Mouse (Mus musculus) limb, embryonic 15.5 days (tissue): ENCODE measurements around the gene Car5a. TPM values are rescaled to one million over a fixed set of nuclear protein-coding genes. Genes with fewer than 3 reads are reported as not detected.

Experiments used
- ATAC-seq: fragments of 200-750 bp; cut with Nextera tagmentation; 2 replicates; pipeline ENCODE4 v1.8.0; 2017; ENCODE audit warnings: low read depth, moderate TSS enrichment; ENCODE audit not compliant: insufficient number of reproducible peaks, low FRiP score, low TSS enrichment
- H3K27ac ChIP-seq: fragments of 300-500 bp; sonication (generic); 2 replicates; pipeline ENCODE4 v1.5.1; 2015; ENCODE audit warnings: moderate library complexity, mild to moderate bottlenecking, inconsistent platforms
- H3K27me3 ChIP-seq: fragments of 300-500 bp; sonication (generic); 2 replicates; pipeline ENCODE4 v1.6.1; 2015; ENCODE audit warnings: inconsistent platforms
- H3K36me3 ChIP-seq: fragments of 300-500 bp; sonication (generic); 2 replicates; pipeline ENCODE4 v1.6.1; 2015; ENCODE audit warnings: inconsistent platforms
- H3K4me1 ChIP-seq: fragments of 300-500 bp; sonication (generic); 2 replicates; pipeline ENCODE4 v1.6.1; 2015; ENCODE audit warnings: inconsistent platforms
- H3K4me2 ChIP-seq: fragments of 300-500 bp; sonication (generic); 2 replicates; pipeline ENCODE4 v1.6.1; 2015; ENCODE audit warnings: mild to moderate bottlenecking, inconsistent platforms
- H3K4me3 ChIP-seq: fragments of 300-500 bp; sonication (generic); 2 replicates; pipeline ENCODE4 v1.5.1; 2015; ENCODE audit warnings: mild to moderate bottlenecking, inconsistent platforms
- H3K9ac ChIP-seq: fragments of 300-500 bp; sonication (generic); 2 replicates; pipeline ENCODE4 v1.6.1; 2015; ENCODE audit warnings: inconsistent platforms
- H3K9me3 ChIP-seq: fragments of 300-500 bp; sonication (generic); 2 replicates; pipeline ENCODE4 v1.6.1; 2016; ENCODE audit warnings: inconsistent platforms
- WGBS: fragments of 180-500 bp; shearing (Covaris S2); methylation state at CpG from one replicate; pipeline ENCODE4 v1.1.7; 2015; 5-methylcytosine and 5-hydroxymethylcytosine counted together
- polyA plus RNA-seq: library from polyadenylated mRNA; unstranded; fragments of >200 nt; fragmentation: Nextera tagmentation; extraction: Ambion mirVana; gene quantifications from 2 replicates; pipeline ENCODE4 v1.2.1, GENCODE M21; 2015

The Car5a gene
- polyA plus RNA-seq, 1 experiment from 2014 or later, result not detected

DNA sequence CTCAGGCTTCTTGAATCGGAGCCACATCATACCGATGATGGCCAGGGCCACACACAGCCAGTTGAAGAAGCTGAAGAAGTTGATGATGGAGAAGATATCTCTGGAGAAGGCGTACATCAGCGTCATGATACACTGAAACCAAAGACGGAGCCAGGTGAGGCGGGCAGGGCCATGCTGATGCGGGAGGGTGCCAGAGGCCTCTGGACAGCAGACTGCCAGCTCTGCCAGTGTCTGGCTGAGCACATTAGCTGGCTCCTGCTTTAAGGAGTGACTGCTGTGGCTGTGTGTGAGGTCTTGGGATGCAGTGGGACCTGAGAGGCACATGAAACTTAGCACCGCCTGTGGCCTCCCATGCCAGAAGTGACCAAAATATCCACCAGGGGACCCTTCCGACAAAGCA lies 59.7 kb downstream of the Car5a start:
- H3K4me2 ChIP-seq, result no peak overlapping the region
- no peak for ATAC-seq
- H3K27me3 ChIP-seq, result no peaks in the 10 kb centered on the region
- no peak overlapping the region for H3K9ac ChIP-seq
- no peaks in the 10 kb centered on the region for H3K4me1 ChIP-seq
- peaks cover 62% of the 10 kb centered on the region for H3K36me3 ChIP-seq
- no peak overlapping the region for H3K27ac ChIP-seq
- H3K4me3 ChIP-seq, result no peak overlapping the region
- 89% methylated on average over 9 of the region's 9 CpGs for WGBS
- H3K9me3 ChIP-seq, result no peaks in the 10 kb centered on the region

DNA sequence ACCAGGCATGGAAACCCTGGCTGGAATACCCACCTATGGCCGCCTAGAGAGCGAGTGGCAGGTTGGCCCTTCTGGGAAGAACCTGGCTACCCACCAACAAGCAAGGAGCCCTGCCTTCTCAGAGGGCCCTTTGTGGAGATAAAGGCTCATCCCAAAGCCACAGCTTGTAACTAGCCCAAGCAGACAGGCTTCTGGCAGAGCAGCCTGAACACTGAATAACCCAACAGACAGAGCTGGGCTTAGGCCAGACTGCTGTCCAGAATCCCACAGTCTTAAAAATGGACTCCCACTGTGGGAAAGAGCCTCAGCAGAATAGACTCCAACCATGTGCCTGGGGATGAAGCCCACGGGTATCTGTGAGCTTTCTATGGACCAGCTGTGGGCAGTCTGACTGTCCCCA lies 60.5 kb downstream of the Car5a start:
- Histone ChIP-seq H3K4me3 (no peak overlapping the region), H3K4me1 (no peaks in the 10 kb centered on the region), H3K27me3 (no peaks in the 10 kb centered on the region), H3K27ac (no peak overlapping the region), H3K36me3 (peaks cover 59% of the 10 kb centered on the region), H3K9me3 (no peaks in the 10 kb centered on the region), H3K4me2 (no peak overlapping the region), H3K9ac (no peak overlapping the region)
- WGBS, result 88% methylated on average over 3 of the region's 3 CpGs
- no peak for ATAC-seq

DNA sequence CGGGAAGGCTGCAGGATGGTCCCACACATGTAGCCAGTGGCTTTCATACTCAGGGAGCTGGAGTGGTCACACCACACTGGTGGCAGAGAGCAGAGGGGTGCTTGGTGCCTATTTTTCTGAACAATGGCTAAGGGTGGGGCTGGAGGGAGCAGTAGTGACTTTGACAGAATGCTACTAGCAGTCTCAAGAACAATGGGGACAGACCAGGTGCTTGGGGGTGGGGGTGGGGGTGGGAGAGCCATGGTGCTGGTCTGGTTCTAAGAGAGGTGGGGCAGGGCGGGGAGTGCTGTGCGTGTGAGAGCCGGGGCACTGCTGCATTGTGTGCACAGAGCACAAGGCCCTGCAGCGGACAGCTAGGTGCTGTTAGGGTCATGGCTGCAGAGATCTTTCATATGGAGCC lies 62.8 kb downstream of the Car5a start:
- Histone ChIP-seq H3K9ac (no peak overlapping the region), H3K27ac (no peak overlapping the region), H3K27me3 (no peaks in the 10 kb centered on the region), H3K36me3 (peaks cover 46% of the 10 kb centered on the region), H3K4me2 (no peak overlapping the region), H3K4me3 (no peak overlapping the region), H3K9me3 (no peaks in the 10 kb centered on the region), H3K4me1 (0 out of 2 replicates have a peak, but pooled peaks cover 3% of the 10 kb centered on the region)
- no peak for ATAC-seq
- 80% methylated on average over 5 of the region's 5 CpGs for WGBS

DNA sequence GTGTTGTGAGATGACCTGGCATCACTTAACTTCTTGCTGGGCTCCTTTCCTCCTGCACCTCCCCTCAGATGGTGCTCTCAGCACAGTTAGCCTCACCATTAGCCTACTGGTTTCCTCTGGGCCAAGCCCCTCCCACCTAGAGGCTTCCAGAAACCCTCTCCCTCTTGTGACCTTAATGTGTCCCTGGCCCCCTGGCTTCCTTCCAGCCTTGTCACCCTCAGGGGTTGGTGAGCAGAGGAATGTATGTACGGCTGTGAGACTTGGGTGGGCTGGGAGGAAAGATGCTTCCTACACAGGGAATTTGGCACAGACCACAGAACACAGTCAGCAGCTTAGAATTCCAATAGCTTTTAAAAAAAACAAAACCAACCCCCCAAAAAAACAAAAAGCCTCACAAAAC lies 63.9 kb downstream of the Car5a start:
- Histone ChIP-seq H3K9me3 (no peaks in the 10 kb centered on the region), H3K4me2 (no peak overlapping the region), H3K27ac (no peak overlapping the region), H3K4me3 (no peak overlapping the region), H3K36me3 (peaks cover 38% of the 10 kb centered on the region), H3K4me1 (0 out of 2 replicates have a peak, but pooled peaks cover 3% of the 10 kb centered on the region), H3K27me3 (no peaks in the 10 kb centered on the region), H3K9ac (no peak overlapping the region)
- 35% methylated on average over 1 of the region's 1 CpGs for WGBS
- no peak for ATAC-seq

DNA sequence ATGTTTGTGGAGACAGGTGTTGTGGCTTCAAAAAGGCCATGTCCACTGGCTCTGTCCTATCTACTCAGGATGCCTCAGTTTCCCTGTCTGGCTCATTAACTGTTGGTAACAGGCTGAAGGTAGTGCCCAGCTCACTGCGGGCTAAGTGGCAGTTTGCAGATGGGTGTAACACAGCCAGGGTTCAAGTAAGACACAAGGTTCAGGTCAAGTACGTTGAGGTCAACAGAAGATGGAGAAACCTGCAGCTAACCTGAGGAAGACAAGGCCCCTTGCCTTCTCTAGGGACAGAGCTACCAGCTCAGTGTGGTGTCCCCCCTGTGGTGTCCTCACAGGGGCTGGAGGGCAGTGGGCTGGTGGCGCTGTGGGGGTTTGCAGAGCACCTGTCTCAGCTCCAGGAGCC lies 65.0 kb downstream of the Car5a start:
- no peaks in the 10 kb centered on the region for H3K27me3 ChIP-seq
- 84% methylated on average over 3 of the region's 3 CpGs for WGBS
- peaks cover 27% of the 10 kb centered on the region for H3K36me3 ChIP-seq
- H3K27ac ChIP-seq, result no peak overlapping the region
- H3K9ac ChIP-seq, result no peak overlapping the region
- peaks cover 14% of the 10 kb centered on the region for H3K4me1 ChIP-seq
- no peak for ATAC-seq
- no peaks in the 10 kb centered on the region for H3K9me3 ChIP-seq
- H3K4me2 ChIP-seq, result no peak overlapping the region
- no peak overlapping the region for H3K4me3 ChIP-seq

DNA sequence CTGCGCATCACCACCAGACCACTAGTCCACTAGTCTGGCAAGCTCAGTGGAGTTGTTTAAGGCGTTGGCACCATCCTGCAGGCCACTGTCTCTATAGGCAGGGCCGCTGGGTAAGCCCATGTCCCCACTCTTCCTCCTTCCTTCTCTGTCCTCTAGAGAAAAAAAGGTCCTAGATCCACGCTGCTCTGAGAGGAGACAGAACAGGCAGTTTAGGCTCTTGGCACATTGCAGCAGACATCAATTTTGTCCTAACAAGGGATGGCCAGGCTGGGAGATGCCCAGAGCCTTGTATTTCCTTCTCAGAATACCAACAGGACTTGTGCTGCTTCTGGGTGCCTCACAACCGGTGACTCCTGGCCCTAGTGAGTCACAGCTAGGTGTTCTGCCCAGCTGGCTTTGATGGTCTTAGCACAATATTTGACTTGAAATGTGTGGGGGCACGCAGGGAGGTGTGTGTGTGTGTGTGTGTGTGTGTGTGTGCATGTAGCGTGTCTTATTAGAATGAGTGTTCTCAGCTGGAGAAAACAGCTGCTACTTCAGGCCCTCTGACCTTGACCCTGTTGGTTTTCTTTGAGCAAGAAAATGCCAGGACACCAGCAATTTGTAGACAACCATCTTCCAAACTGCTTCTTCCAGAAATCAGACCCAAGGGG lies 66.8 kb downstream of the Car5a start:
- Histone ChIP-seq H3K9ac (no peak overlapping the region), H3K27me3 (no peaks in the 10 kb centered on the region), H3K36me3 (peaks cover 9% of the 10 kb centered on the region), H3K4me3 (no peak overlapping the region), H3K9me3 (no peaks in the 10 kb centered on the region), H3K27ac (no peak overlapping the region), H3K4me2 (no peak overlapping the region), H3K4me1 (peaks cover 29% of the 10 kb centered on the region)
- WGBS, result 87% methylated on average over 7 of the region's 7 CpGs
- no peak for ATAC-seq

DNA sequence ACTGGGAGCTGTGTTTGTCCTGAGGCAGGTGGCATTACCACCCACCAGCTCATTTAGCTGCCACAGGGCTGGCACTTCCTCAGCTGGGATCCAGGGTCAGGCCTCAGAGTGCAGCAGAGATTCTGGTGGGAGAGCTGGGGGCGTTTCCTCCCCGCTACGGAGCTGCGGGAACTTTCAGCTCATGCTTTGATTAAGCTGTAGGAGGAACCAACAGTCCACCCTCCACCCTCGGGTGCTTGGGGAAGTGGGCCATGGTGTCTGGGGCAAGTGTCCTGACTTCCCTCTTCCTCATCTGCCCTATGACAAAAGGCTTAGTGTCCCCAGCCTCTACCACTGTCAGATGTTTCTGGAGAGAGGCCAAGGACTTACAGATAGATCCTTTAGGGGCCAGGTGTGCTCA lies 67.5 kb downstream of the Car5a start:
- H3K4me2 ChIP-seq, result no peak overlapping the region
- H3K4me3 ChIP-seq, result no peak overlapping the region
- no peak overlapping the region for H3K27ac ChIP-seq
- no peak overlapping the region for H3K9ac ChIP-seq
- 63% methylated on average over 5 of the region's 5 CpGs for WGBS
- H3K27me3 ChIP-seq, result no peaks in the 10 kb centered on the region
- no peaks in the 10 kb centered on the region for H3K9me3 ChIP-seq
- peaks cover 2% of the 10 kb centered on the region for H3K36me3 ChIP-seq
- no peak for ATAC-seq
- peaks cover 37% of the 10 kb centered on the region for H3K4me1 ChIP-seq

DNA sequence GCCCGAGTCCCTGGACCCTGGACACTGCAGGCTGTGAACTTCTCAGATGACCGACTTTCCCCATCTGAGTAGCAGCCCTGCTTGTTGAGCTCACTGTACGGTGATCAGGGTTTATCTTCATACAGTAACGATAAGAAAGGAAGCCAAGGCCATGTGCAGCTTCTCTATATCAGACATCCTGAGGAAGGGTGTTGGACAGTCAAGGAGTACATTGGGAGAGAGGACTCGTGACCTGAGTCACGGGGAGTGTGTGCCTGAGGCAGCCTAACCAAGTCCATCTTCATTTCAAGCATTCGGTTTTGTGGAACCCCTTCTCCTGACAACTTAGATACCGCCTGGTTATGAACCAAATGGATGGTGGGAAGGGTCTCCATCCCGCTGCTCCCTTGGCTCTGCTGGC lies 69.2 kb downstream of the Car5a start:
- Histone ChIP-seq H3K36me3 (no peaks in the 10 kb centered on the region), H3K27me3 (no peaks in the 10 kb centered on the region), H3K27ac (peak overlapping the region; percentile 68), H3K4me1 (peaks cover 44% of the 10 kb centered on the region), H3K9ac (no peak overlapping the region), H3K9me3 (no peaks in the 10 kb centered on the region), H3K4me3 (no peak overlapping the region), H3K4me2 (no peak overlapping the region)
- 78% methylated on average over 9 of the region's 9 CpGs for WGBS
- ATAC-seq, result no peak

DNA sequence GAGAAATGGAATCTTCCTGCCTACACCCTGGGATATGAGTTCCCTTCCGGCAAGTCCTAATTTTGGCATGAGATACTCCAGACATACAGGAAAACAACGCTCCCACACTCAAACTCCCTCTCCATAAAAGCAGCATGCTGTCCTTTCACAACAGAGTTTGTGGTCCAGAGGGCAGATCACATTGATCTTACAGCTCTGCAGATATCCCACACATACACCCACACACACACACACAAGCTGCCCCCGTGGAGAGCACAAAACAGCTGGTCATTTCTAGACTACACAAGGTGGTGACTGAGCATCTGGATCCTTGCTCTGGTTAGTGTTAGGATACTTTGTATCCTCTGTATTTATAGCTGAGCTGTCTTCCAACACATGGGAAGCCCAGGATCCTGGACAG lies 69.7 kb downstream of the Car5a start:
- H3K4me3 ChIP-seq, result no peak overlapping the region
- no peaks in the 10 kb centered on the region for H3K36me3 ChIP-seq
- no peaks in the 10 kb centered on the region for H3K9me3 ChIP-seq
- H3K27ac ChIP-seq, result peak overlapping the region; percentile 68
- ATAC-seq, result no peak
- H3K4me2 ChIP-seq, result no peak overlapping the region
- no peaks in the 10 kb centered on the region for H3K27me3 ChIP-seq
- 17% methylated on average over 3 of the region's 3 CpGs for WGBS
- peaks cover 44% of the 10 kb centered on the region for H3K4me1 ChIP-seq
- H3K9ac ChIP-seq, result no peak overlapping the region

DNA sequence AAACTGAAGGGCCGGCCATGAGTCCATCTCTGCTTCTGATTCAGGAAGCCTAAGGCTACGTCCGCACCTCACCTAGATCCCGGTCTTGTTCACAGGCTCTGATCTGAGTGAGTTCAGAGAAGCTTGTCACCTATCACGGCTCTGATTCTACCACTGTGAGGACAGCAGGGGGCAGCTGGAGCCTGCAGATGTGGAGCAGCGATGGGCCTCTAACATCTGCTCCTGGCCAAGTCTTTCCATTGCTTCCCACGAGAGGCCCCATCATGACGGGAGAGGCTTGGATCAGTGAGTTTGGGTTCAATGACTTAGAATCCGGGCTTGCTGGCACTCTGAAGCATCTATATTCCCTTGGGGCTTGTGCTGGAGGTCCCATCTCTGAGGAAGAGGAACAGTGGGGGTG lies 70.7 kb downstream of the Car5a start:
- H3K4me2 ChIP-seq, result no peak overlapping the region
- H3K4me1 ChIP-seq, result peaks cover 44% of the 10 kb centered on the region
- WGBS, result 43% methylated on average over 9 of the region's 9 CpGs
- no peak overlapping the region for H3K4me3 ChIP-seq
- H3K36me3 ChIP-seq, result no peaks in the 10 kb centered on the region
- H3K27ac ChIP-seq, result peak overlapping the region; percentile 68
- no peaks in the 10 kb centered on the region for H3K27me3 ChIP-seq
- H3K9ac ChIP-seq, result no peak overlapping the region
- ATAC-seq, result no peak
- no peaks in the 10 kb centered on the region for H3K9me3 ChIP-seq

DNA sequence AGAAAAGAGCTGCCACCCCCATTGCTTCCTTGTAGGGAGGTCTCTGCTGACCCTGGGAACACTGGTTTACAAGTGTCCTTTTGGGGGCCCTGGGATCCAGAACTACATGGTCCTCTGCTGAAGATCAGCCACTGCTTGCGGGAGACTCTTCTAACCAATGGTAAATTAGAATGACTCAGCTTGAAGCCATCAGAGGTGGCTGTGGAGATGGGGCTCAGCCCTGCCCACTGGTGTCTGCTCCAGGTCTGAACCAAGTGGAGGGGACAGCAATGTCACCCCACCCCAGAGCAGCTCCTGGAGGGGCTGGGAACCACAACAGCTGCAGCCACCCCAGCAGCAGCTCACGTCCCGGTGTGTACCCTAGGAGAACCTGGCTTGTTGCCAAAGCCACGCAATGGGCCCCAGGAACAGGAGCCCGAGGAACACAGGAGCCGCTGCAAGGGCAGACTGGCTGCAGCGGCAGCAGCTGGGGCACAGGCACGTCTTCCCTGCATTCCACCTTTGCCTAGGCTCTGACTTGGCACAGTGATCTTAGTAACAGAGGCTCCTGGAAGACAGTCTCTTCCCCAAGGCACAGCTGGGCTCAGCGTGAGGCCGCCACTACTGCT lies 72.8 kb downstream of the Car5a start:
- H3K36me3 ChIP-seq, result no peaks in the 10 kb centered on the region
- no peak overlapping the region for H3K4me3 ChIP-seq
- no peak for ATAC-seq
- H3K4me1 ChIP-seq, result peaks cover 40% of the 10 kb centered on the region
- H3K4me2 ChIP-seq, result no peak overlapping the region
- peak overlapping the region; percentile 65; the same call in 1 of the 2 replicates for H3K27ac ChIP-seq
- no peaks in the 10 kb centered on the region for H3K27me3 ChIP-seq
- WGBS, result 6% methylated on average over 10 of the region's 10 CpGs
- no peak overlapping the region for H3K9ac ChIP-seq
- no peaks in the 10 kb centered on the region for H3K9me3 ChIP-seq

DNA sequence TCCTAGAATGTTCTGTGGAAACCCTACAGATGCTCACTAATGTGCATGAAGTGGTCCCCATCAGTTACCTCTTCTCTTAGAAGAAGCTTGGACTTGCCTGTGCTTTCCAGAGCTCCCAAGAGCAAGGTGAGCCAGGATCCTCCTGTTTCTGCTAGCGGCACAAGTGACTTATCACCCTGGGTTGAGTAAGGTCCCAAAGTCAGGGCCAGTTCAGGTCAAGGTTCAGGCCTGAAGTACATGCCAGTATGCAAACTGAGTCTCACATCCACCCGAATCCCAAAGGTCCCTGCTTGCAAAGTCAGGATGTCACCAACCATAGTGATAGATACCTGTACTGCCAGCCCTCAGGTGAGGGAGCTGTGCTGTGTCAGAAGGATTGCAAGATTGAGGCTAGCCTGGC lies 74.5 kb downstream of the Car5a start:
- Histone ChIP-seq H3K9ac (no peak overlapping the region), H3K4me3 (no peak overlapping the region), H3K27me3 (no peaks in the 10 kb centered on the region), H3K36me3 (no peaks in the 10 kb centered on the region), H3K4me1 (peaks cover 34% of the 10 kb centered on the region), H3K4me2 (no peak overlapping the region), H3K27ac (no peak overlapping the region), H3K9me3 (no peaks in the 10 kb centered on the region)
- WGBS, result 84% methylated on average over 2 of the region's 2 CpGs
- ATAC-seq, result no peak
